Comparison of ENCODE assay signal across 11 mouse cellular contexts in the genomic region with DNA sequence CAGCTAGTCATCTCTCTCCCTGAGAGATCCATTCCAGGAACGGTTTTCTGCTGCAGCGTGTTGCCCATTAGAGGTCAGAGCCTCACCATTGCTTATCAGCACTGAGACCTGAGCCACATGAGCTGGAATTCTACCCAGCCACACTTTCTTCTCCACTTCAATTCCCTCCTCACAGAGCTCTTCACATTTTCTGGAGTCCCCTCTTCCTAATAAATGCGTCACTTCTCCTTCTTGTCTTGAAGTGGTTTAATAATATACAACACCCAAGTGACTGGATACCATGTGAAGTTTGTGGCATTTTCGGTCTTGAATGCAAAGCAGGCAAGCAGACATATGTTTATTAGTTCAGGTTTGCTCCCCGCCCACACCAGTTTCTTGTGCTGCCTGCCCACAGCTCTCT.
"Had no signal": no experiment of that assay in that cellular context is flagged by ENCODE, and none has a peak within 500 bp of the region (broad histone marks: within the 10 kb centered on the region; RNA-seq: fewer than 3 reads in every experiment).

No protein-coding gene starts in this region.

- H3K36me3 ChIP-seq: limb, embryonic 10.5 days; liver, embryonic 15.5 days; midbrain, embryonic 13.5 days had no signal

- DNase-seq: kidney, adult 2 months; kidney, postnatal 36 days; right cerebral cortex, postnatal 25 days; thymus, adult 18-20 months; thymus, postnatal 25 days had no signal

- H3K27ac ChIP-seq: left cerebral cortex, adult 2 months; limb, embryonic 10.5 days; liver, embryonic 15.5 days; midbrain, embryonic 13.5 days had no signal

- H3K9me3 ChIP-seq: limb, embryonic 10.5 days; liver, embryonic 15.5 days; midbrain, embryonic 13.5 days had no signal

- H3K27me3 ChIP-seq: liver, embryonic 15.5 days; midbrain, embryonic 13.5 days had no signal

- H3K9ac ChIP-seq: liver, embryonic 15.5 days; midbrain, embryonic 13.5 days had no signal

- H3K4me2 ChIP-seq: liver, embryonic 11.5 days; liver, embryonic 15.5 days; midbrain, embryonic 13.5 days had no signal

- H3K4me1 ChIP-seq: liver, embryonic 15.5 days had no signal

- ATAC-seq: intestine, embryonic 16.5 days; midbrain, embryonic 13.5 days had no signal

- H3K4me3 ChIP-seq: left cerebral cortex, adult 2 months; limb, embryonic 10.5 days; liver, embryonic 15.5 days; midbrain, embryonic 13.5 days had no signal
